Mouse (Mus musculus) liver, adult 2 months (tissue): ENCODE data around the gene Gm2035. TPM values are rescaled to one million over a fixed set of nuclear protein-coding genes. Genes with fewer than 3 reads are reported as not detected.
"Not testable (repeated sequence)": the region's sequence is repeated elsewhere in the genome, so short reads cannot be mapped to it uniquely, and the experiment has no call there.

Experiments used
- DNase-seq: peaks from one replicate; pipeline ENCODE4 v3.0.0-alpha.2; 2011; ENCODE audit warnings: low read depth, low spot score; ENCODE audit errors: extremely low read depth
- H3K27ac ChIP-seq: fragments of 200-500 bp; replicated peaks from 2 replicates; pipeline ENCODE4 v1.5.1; 2012; ENCODE audit warnings: low read depth, mild to moderate bottlenecking, control low read depth, inconsistent platforms, low read length; ENCODE audit not compliant: insufficient read depth
- H3K27me3 ChIP-seq: fragments of 200-500 bp; 2 replicates; pipeline ENCODE4 v1.6.1; 2012; ENCODE audit warnings: mild to moderate bottlenecking, moderate library complexity, low read length, inconsistent platforms; ENCODE audit not compliant: control insufficient read depth, insufficient read depth
- H3K36me3 ChIP-seq: fragments of 200-500 bp; 2 replicates; pipeline ENCODE4 v1.6.1; 2012; ENCODE audit warnings: low read length, inconsistent platforms; ENCODE audit not compliant: control insufficient read depth, insufficient read depth
- H3K4me1 ChIP-seq: fragments of 200-500 bp; 2 replicates; pipeline ENCODE4 v1.6.1; 2011; ENCODE audit warnings: low read length; ENCODE audit not compliant: control insufficient read depth, insufficient read depth
- H3K4me3 ChIP-seq: fragments of 200-500 bp; 2 replicates; pipeline ENCODE4 v1.5.1; 2011; ENCODE audit warnings: low read depth, mild to moderate bottlenecking, control low read depth, low read length, moderate library complexity; ENCODE audit not compliant: insufficient read depth
- H3K79me2 ChIP-seq: fragments of 200-500 bp; 2 replicates; pipeline ENCODE4 v1.6.1; 2012; ENCODE audit warnings: inconsistent platforms, mild to moderate bottlenecking, low read length, moderate library complexity; ENCODE audit not compliant: control insufficient read depth, insufficient read depth
- H3K9ac ChIP-seq: fragments of 200-500 bp; 2 replicates; pipeline ENCODE4 v1.6.1; 2012; ENCODE audit warnings: low read depth, mild to moderate bottlenecking, control low read depth, inconsistent platforms, low read length
- WGBS: fragments of 180-500 bp; shearing (Covaris S2); methylation state at CpG from one replicate; pipeline ENCODE4 v1.1.7; 2018; 5-methylcytosine and 5-hydroxymethylcytosine counted together
- polyA plus RNA-seq: library from polyadenylated mRNA; depleted of rRNA; stranded (reverse); fragments of >200 nt; gene quantifications from 2 replicates; pipeline ENCODE4 v1.2.3, GENCODE M21; 2012; rRNA removed
- total RNA-seq: library from RNA; depleted of rRNA; stranded (reverse); fragments of >200 nt; gene quantifications from 2 replicates; pipeline ENCODE4 v1.2.3, GENCODE M21; 2014; rRNA removed

Gene Gm2035
- total RNA-seq (not detected in 2 replicates), polyA plus RNA-seq (not detected in 2 replicates)

DNA sequence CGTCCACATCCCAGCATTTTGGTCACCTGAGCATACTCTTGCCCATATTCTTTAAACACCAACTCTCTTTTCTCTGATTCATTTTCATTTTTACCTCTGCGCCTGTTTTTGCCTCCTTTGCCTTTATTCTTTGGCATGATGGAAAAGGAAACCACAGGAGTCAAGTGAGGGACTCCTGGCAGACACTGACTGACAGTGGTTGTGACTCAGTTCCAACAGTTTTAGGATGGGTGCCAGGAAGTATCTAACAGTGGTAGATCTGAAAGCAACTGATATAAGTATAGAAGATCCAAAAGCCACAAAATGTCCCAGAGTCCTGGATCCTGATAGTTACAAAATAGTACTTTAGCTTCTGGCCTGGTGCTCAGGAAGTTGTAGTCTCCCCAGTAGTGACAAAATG lies at the start of gene Gm2035:
Gene Gm2035 (minus strand): TSS at position 137 of the 400 bp plus-strand sequence.
- H3K36me3 ChIP-seq, H3K9ac ChIP-seq: not testable (repeated sequence)
- WGBS, result 76% methylated on average over 2 of the region's 2 CpGs

DNA sequence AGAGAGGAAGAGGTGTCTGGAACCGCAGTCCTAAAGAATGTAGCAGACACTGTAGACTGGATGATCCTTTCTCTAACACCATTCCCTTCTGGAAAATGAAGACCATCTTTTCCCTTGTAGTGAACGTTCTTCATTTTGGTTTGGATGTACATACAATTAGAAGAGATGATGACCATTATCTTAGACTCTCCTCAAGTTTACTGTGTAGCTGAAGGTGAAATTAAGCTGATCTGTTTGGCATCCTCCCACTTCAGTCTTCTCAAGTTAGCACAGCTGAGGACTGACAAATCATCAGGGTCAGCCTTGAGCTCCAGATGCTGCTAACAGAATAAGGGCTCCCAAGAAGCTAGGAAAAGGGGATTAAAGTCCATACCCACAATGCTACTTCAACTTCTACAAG lies 34.1 kb upstream of the Gm2035 start, which contains the start of gene Gm2042:
Gene Gm2042 (plus strand): TSS at position 301 of the 400 bp plus-strand sequence.
- H3K27me3 ChIP-seq, H3K9ac ChIP-seq, H3K4me1 ChIP-seq, H3K79me2 ChIP-seq, DNase-seq, H3K4me3 ChIP-seq, H3K27ac ChIP-seq, H3K36me3 ChIP-seq: not testable (repeated sequence)
- WGBS, result 63% methylated on average over 2 of the region's 2 CpGs

More for the DNA sequence above, at the start of gene Gm2035:
- not testable (repeated sequence) for DNase-seq, H3K79me2 ChIP-seq, H3K4me3 ChIP-seq, H3K27me3 ChIP-seq, H3K4me1 ChIP-seq, H3K27ac ChIP-seq

DNA sequence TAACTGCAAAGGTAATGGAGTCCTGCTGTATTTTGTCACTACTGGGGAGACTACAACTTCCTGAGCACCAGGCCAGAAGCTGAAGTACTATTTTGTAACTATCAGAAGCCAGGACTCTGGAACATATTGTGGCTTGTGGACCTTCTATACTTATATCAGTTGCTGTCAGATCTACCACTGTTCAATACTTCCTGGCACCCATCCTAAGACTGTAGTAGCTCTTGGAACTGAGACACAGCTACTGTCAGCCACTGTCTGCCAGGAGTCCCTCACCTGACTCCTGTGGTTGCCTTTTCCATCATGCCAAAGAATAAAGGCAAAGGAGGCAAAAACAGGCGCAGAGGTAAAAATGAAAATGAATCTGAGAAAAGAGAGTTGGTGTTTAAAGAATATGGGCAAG lies 24.6 kb downstream of the Gm2035 start, which contains the start of gene Gm2022:
Gene Gm2022 (plus strand): TSS at position 301 of the 400 bp plus-strand sequence.
- H3K9ac ChIP-seq, H3K4me1 ChIP-seq, H3K79me2 ChIP-seq, H3K27me3 ChIP-seq, DNase-seq, H3K4me3 ChIP-seq, H3K27ac ChIP-seq, H3K36me3 ChIP-seq: not testable (repeated sequence)
- 88% methylated on average over 1 of the region's 1 CpGs for WGBS

DNA sequence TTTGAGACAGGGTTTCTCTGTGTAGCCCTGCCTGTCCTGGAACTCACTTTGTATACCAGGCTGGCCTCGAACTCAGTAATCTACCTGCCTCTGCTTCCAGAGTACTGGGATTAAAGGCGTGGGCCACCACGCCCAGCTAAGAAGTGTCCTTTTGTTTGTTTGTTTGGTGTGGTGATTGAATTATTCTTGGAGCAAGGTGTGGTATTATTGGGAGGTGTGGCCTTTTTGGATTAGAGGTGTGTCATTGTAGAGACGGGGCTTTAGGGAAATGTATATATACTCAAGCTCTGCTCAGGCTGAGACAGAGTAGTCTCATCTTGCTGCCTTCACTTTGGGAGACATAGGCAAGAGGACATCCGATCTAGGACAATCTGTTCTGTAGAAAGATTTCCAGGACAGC lies 45.9 kb downstream of the Gm2035 start, which contains the start of gene Gm2016:
Gene Gm2016 (plus strand): TSS at position 301 of the 400 bp plus-strand sequence.
- H3K4me3 ChIP-seq, DNase-seq, H3K4me1 ChIP-seq, H3K79me2 ChIP-seq, H3K27me3 ChIP-seq, H3K36me3 ChIP-seq, H3K9ac ChIP-seq, H3K27ac ChIP-seq: not testable (repeated sequence)
- 89% methylated on average over 5 of the region's 5 CpGs for WGBS

Other genes starting within 250 kb of the Gm2035 start
- not detected in 2 replicates for gene Gm21319, start 144.1 kb downstream of the Gm2035 start, total RNA-seq
- not detected in 2 replicates for gene Gm21319, start 144.1 kb downstream of the Gm2035 start, polyA plus RNA-seq
- gene Gm21936, start 124.3 kb downstream of the Gm2035 start, total RNA-seq, result not detected in 2 replicates
- gene Gm21936, start 124.3 kb downstream of the Gm2035 start, polyA plus RNA-seq, result not detected in 2 replicates
- gene BB287469, start 103.3 kb downstream of the Gm2035 start, total RNA-seq, result not detected in 2 replicates
- not detected in 2 replicates for gene BB287469, start 103.3 kb downstream of the Gm2035 start, polyA plus RNA-seq
- gene Gm2001, start 77.5 kb downstream of the Gm2035 start, total RNA-seq, result not detected in 2 replicates
- gene Gm2001, start 77.5 kb downstream of the Gm2035 start, polyA plus RNA-seq, result not detected in 2 replicates
- not detected in 2 replicates for gene Gm2016, start 45.8 kb downstream of the Gm2035 start, total RNA-seq
- gene Gm2016, start 45.8 kb downstream of the Gm2035 start, polyA plus RNA-seq, result not detected in 2 replicates
- gene Gm2022, start 24.5 kb downstream of the Gm2035 start, total RNA-seq, result not detected in 2 replicates
- gene Gm2022, start 24.5 kb downstream of the Gm2035 start, polyA plus RNA-seq, result not detected in 2 replicates
- gene Gm2042, start 34.2 kb upstream of the Gm2035 start, total RNA-seq, result not detected in 2 replicates
- not detected in 2 replicates for gene Gm2042, start 34.2 kb upstream of the Gm2035 start, polyA plus RNA-seq
- not detected in 2 replicates for gene Gm2075, start 92.0 kb upstream of the Gm2035 start, total RNA-seq
- not detected in 2 replicates for gene Gm2075, start 92.0 kb upstream of the Gm2035 start, polyA plus RNA-seq
- gene Gm6803, start 98.9 kb upstream of the Gm2035 start, total RNA-seq, result not detected in 2 replicates
- not detected in 2 replicates for gene Gm6803, start 98.9 kb upstream of the Gm2035 start, polyA plus RNA-seq
- gene Gm2056, start 107.1 kb upstream of the Gm2035 start, total RNA-seq, result not detected in 2 replicates
- gene Gm2056, start 107.1 kb upstream of the Gm2035 start, polyA plus RNA-seq, result not detected in 2 replicates
- gene Gm16368, start 163.8 kb upstream of the Gm2035 start, total RNA-seq, result not detected in 2 replicates
- gene Gm16368, start 163.8 kb upstream of the Gm2035 start, polyA plus RNA-seq, result not detected in 2 replicates